Mouse (Mus musculus) cerebellum, adult 11 months (tissue): ENCODE data around the gene Sync.
A peak's percentile ranks its signal among the peaks of the same experiment; 100 is the strongest.

ENCODE experiments used
- DNase-seq: peaks from one replicate; pipeline ENCODE4 v3.0.0; 2022

The Sync gene

DNA sequence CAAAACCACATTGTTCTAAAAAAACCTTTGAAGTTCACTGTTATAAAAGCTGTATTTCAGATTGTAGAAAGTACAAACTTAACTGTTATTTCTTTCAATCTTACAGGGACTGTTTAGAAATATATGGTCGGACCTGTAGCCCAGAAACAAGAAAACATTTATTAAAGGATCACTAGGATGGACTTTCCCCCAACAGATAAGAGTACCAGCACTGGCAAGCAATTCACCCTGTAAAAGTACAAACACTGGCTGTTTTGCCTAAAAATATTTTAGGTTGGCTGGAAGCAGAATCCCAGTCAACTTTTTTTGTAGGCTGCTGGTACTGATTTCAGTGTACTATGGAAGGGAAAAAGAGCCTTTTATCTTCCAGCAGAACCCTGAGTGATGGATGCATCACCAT lies 20.5 kb downstream of the Sync start:
- DNase-seq, result no peak

- no peak for DNase-seq
Measured at GRCm38 (mm10) chr4:129313886-129314285, 26.5 kb downstream of the Sync start.

DNA sequence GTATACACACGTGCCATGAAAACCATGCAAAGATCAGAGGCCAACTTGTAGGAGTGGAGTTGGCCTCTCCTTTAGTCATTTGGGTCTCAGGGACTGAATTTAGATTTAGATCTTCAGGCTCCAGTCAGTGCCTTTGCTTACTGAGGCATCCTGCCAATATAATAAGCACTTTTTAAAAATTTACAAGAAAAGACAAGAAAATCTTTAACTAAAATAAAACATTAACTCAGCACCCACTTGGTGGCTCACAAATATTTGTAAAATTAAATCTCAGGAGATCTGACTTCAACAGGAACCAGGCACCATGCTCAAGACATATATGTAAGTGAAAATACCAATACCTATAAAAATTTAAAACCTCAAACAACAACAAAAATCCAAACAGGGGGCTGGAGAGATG lies 33.5 kb downstream of the Sync start:
- no peak for DNase-seq

- DNase-seq, result no peak
Measured at GRCm38 (mm10) chr4:129322042-129322441, 34.6 kb downstream of the Sync start.

- DNase-seq, result no peak
Measured at GRCm38 (mm10) chr4:129323491-129323890, 36.1 kb downstream of the Sync start.

DNA sequence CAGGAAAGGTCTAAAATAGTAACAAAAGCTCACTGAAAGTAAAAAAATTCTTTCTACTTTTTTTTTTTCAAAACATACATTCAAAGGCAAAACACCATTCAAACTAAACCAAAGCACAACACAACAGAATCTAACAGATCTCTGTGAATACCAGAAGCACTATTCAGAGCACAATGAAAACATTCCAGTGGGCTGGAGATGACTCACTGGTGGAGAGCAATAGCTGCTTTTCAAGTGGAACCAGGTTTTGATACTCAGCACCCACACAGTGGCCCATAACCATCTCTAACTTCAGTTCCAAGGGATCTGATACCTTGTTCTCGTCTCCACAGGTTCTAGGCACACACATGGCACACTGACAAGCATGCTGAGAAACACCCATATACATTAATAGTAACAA lies 37.3 kb downstream of the Sync start:
- DNase-seq, result no peak

DNA sequence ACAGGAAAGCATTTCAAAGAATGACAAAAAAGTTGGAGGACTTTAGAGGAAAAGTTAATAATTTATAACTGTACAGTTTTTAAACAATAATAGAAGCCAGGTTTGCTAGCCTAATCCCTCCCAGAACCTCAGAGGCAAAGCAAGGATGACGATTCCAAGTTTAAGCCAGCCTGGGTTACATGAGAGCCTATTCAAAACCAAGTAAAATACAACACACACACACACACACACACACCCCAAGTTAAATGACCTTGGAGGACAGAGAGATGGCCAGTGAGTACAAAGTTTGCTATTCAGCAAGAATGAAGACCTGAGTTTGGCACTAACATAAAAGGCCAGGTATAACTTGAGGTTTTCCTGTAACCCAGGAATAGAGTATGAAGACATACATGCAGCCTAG lies 38.8 kb downstream of the Sync start:
- DNase-seq, result no peak

GRCm38 (mm10) chr4:129332846-129333245 lies 45.4 kb downstream of the Sync start:
- no peak for DNase-seq

- DNase-seq, result no peak
Measured at GRCm38 (mm10) chr4:129334677-129335215, 47.3 kb downstream of the Sync start.

DNA sequence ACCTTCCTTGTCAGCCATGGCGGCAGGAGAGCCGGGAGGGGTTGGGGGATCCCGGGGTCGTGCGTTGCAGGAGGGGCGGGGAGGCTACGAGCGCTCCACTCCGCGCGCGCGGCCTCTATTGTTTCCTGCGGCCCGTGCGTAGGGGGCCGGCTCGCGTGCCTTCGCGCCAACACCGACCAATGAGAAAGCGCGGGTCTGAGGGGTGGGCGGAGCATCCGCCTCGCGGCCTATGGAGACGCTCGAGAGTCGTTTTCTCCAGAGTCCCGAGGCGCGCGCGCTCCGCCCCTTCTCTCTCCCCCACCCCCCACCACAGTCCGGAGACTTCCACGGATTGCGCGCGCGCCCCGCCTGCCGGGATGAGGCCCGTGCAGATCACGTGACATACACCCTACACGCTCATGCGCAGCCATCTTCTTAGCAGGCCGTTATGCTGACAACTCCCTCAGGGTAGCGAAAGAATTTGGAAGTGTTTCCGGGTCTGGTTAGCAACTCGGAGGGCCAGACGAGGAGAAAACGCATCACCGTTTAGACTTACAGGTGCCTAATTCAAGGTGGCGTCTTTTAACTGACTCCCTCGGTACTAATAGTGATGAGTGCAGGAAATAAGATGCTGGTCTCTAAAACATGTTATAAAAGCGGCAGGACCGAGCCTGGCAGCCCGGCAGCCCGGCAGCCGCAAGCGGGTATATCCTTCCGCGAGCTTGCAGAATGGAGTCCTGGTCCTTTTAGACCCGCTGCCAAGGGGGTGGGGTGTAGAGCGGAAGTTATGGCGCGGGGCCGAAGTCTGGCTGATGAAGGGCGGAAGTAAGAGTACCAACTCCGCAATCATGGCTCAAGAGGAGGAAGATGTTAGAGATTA lies 48.0 kb downstream of the Sync start, which contains the start of the genes Rbbp4 and Zbtb8os:
TSS of gene Rbbp4 (minus strand) at position 155 of the 859 bp plus-strand sequence.
TSS of gene Zbtb8os (plus strand) at position 480 of the 859 bp plus-strand sequence.
- peak; percentile 97 for DNase-seq

DNA sequence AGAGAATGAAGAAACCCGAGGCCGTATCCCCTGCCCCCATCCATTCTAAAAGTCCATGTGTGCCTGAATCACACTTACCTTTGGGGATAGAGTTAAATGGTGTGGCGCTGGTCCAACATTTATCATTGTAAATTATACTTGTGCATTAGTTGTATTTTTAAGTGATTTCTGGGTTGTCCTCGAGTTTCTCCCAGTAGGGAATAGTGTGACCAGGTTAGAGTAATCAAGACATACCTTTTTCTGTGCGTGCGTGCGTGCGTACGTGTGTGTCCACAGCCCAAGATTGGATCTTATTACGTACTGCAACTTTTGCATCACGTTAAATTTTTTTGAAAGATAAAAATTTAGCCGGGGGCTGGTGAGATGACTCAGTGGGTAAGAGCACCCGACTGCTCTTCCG lies 48.9 kb downstream of the Sync start:
- DNase-seq, result no peak

DNA sequence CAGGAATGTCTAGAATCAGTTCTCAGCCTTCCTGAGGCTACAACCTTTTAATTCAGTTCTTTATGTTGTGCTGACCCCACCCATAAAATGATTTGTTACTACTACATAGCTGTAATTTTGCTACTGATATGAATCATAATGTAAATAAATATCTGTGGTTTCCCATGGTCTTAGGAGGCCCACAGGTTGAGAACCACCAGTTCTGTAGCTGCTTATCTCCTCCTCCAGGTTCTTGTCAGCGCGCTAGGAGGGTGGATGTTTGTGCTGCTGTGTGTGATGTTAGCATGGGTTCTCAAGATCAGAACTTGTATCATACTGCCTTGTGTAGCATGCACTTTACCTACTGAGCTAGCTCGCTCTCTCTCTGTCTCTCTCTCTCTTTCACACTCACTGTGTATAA lies 52.3 kb downstream of the Sync start:
- no peak for DNase-seq

DNA sequence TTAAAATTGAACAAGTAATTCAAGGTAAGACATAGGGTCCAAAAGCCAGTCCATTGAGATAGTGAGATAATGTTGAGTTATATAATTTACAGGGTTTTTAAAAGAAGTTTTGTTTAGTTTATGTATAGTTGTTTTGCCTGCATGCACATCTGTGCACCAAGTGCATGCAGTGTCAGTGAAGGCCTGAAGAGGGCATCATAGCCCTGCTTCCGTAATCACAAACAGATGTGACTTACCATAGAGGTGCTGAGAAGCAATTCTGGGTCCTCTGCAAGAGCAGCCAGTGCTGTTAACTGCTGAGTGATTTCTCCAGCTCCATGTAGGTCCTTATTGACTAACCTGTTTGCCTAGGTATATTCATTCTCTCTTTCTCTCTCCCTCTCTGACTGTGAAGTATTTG lies 54.5 kb downstream of the Sync start:
- DNase-seq, result no peak

DNA sequence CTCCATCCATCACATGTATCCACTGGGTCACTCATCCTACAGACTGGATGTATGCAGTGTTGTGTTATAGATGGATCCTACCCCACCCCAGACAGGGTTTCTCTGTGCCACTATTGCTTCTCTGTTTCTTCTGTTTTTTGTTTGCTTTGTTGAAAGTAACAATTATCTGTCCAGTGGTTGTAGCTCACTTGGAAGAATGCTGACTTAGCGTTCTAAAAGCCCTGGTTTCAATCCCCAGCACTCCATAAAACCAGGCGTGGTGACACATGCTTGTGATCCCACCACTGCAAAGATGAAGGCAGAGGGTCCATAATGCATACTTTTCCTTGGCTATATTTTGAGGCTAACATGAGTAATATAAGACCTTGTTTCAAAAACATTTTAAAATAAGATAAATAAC lies 55.3 kb downstream of the Sync start:
- no peak for DNase-seq

DNA sequence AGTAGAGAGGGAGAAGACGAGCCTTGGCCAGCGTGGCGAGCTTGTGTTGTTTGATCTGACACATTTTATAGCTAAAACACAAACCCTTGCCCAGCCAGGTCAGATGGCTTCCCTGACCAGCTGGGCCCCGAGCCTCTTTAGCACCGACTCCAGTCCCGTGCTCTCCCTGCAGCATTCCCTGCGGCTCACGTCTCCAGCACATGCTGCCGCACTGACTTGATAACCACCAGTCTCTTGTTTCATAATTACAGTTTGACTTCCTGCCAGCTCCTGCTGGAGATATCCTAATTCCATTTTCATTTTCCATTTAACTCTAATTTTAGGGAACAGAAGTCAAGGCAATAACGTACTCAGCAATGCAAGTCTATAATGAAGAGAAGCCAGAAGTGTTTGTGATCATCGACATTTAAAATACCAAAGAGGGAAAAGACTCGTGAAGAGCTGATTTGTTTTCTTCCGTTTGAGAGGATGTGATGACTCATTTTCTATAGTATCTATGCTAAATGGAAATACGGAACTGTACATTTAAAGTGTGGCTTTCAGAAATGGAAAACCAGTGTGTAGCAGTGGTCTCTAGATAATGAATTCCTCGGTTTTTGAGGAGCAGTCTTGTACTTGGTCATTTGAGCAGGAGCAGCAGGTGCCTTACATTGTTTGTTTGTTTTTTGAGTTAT lies 59.2 kb downstream of the Sync start:
- DNase-seq, result no peak

DNA sequence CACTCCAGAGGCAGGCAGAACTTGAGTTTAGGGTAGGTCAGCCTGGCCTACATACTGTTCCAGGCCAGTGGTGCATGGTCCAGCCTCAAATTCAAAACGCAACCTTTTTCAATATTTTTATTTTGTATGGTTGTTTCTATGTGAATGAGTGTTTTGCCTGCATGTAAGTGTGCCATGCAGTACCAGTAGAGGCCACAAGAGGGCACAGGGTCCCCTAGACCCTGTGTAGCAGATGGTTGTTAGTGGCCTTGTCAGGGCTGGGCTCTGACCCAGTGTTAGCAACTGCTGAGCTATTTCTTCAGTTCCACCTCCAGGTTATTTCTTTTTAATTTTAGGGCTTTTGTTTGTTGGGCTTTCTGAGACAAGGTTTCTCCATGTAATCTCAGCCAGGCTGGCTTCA lies 63.2 kb downstream of the Sync start:
- DNase-seq, result peak; percentile 75

DNA sequence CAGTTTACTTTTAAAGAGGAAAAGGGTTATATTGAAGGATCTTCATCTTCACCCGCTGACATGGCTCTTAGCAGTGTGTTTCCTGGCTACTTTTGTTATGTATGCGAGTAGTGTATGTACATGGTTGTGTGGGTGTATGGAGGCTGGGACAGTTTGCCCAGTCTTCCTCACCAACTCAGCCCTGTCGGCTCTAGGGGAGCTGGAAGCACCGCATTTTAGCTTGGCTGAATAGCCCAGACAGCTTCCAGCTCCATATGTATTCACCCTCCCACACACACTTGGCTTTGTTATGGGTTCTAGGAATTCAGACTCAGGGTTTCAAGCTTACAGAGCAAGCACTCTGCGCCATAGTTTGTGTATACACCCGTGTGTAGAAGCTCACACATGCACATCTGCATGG lies 63.7 kb downstream of the Sync start:
- DNase-seq, result no peak

DNA sequence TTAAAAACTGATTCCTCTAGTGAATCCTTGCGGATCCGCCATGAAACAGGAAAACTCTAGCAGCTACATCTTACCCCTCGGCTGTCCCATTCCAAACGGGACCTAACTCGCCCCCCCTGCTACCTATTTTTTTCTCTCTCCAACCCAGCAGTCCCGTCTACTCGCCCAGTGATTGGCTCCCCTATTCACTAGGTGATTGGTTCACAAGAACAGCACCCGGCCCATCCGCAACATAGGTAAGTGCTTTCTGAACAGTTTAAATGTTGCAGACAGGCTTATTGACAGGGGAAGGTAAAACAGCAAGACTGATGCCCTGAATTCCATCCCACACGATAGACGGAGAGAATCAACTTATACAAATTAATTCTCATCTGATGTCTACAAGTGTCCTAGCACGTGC lies 65.8 kb downstream of the Sync start:
- DNase-seq, result no peak

DNA sequence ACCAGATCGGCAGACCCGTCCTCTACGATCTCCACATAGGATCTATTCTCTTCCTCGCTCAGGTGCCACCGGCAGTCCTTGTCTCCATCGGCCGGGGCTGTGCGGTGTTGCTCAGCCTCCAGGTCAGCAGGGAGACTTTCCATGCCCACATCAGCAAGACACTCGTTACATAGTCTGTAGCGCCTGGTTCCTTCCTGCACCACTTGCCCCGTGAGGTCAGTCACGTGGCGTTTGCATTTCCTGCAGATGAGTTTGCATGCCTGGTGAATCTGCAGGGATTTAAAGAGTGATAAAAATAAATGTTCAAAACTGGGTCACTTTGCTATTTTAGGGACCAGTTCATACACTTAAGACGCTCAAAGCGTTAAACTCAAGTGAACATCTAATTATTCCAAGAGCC lies 66.8 kb downstream of the Sync start:
- DNase-seq, result no peak

DNA sequence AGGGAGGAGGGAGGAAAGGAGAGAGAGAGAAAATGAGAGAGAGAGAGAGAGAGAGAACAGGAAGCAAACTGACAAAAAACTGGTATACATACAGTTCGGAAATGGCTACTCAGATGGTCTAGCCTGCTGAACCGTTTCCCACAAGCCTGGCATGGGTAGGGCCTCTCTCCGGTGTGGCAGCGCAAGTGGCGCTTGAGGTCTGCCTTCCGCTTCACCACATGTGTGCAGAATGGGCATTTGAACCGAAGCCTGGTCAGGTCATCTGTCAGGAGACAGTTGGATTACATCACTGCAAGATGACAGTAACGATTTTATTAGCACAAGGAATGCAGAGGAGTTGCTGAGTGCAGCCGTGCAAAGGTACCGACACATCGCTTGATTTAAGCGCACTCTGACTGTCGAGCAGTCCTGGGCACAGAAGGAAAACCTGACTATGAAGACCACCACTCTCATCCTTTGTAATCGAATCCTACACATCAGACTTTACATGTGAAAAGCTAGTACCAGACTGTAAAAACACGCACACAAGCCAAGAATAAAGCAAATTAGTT lies 70.3 kb downstream of the Sync start:
- DNase-seq, result no peak
